Mouse (Mus musculus): Measurements from ENCODE around the gene Hook2.

Hook2 gene

GRCm38 (mm10) chr8:85029271-85029670, 38.9 kb downstream of the Hook2 start:
- DNase-seq (ENCODE audit: low read depth, low spot score) = no peak

- no peak for DNase-seq (ENCODE audit: low read depth, low spot score)
These were observed 42.4 kb downstream of the Hook2 start for GRCm38 (mm10) chr8:85032622-85033311.

- DNase-seq (ENCODE audit: low read depth, low spot score) = peak; percentile 17
These were observed 43.5 kb downstream of the Hook2 start for GRCm38 (mm10) chr8:85033867-85034266.

- DNase-seq (ENCODE audit: low read depth, low spot score) = peak; percentile 85
These were observed 44.4 kb downstream of the Hook2 start for GRCm38 (mm10) chr8:85034764-85035163.

GRCm38 (mm10) chr8:85035165-85035727, 44.8 kb downstream of the Hook2 start:
- DNase-seq (ENCODE audit: low read depth, low spot score) = no peak

- peak; percentile 73 for DNase-seq (ENCODE audit: low read depth, low spot score)
These were observed 45.4 kb downstream of the Hook2 start for GRCm38 (mm10) chr8:85035728-85036310.

GRCm38 (mm10) chr8:85036381-85036717, 45.9 kb downstream of the Hook2 start:
- DNase-seq (ENCODE audit: low read depth, low spot score) = no peak

GRCm38 (mm10) chr8:85036718-85037365, 46.4 kb downstream of the Hook2 start, which contains the start of gene Tnpo2:
Gene Tnpo2, plus strand, starts transcription at chr8:85036915.
- peak; percentile 96 for DNase-seq (ENCODE audit: low read depth, low spot score)

- no peak for DNase-seq (ENCODE audit: low read depth, low spot score)
These were observed 46.9 kb downstream of the Hook2 start for GRCm38 (mm10) chr8:85037366-85037680.

GRCm38 (mm10) chr8:85037681-85038531, 47.5 kb downstream of the Hook2 start:
- peak; percentile 78 for DNase-seq (ENCODE audit: low read depth, low spot score)

GRCm38 (mm10) chr8:85043619-85044018, 53.2 kb downstream of the Hook2 start:
- DNase-seq (ENCODE audit: low read depth, low spot score) = no peak

Measured in A20 (cell line).